Mouse (Mus musculus) kidney, adult 2 months (tissue): ENCODE data around the gene Ift88. TPM values are rescaled to one million over a fixed set of nuclear protein-coding genes. Genes with fewer than 3 reads are reported as not detected.
"Not testable (repeated sequence)": the region's sequence is repeated elsewhere in the genome, so short reads cannot be mapped to it uniquely, and the experiment has no call there.

Experiments
- DNase-seq: peaks from one replicate; pipeline ENCODE4 v3.0.0; 2021
- H3K27ac ChIP-seq: fragments of 200-500 bp; 2 replicates; pipeline ENCODE4 v1.5.1; 2012; ENCODE audit warnings: low read depth, low read length, control low read depth, inconsistent platforms; ENCODE audit not compliant: insufficient read depth
- H3K27me3 ChIP-seq: fragments of 200-500 bp; replicated peaks from 2 replicates; pipeline ENCODE4 v1.6.1; 2012; ENCODE audit warnings: mild to moderate bottlenecking, moderate library complexity, low read length, inconsistent platforms; ENCODE audit not compliant: control insufficient read depth, insufficient read depth
- H3K36me3 ChIP-seq: fragments of 200-500 bp; 2 replicates; pipeline ENCODE4 v1.6.1; 2012; ENCODE audit warnings: mild to moderate bottlenecking, moderate library complexity, low read length, inconsistent platforms; ENCODE audit not compliant: control insufficient read depth, insufficient read depth
- H3K4me1 ChIP-seq: fragments of 200-500 bp; 2 replicates; pipeline ENCODE4 v1.6.1; 2011; ENCODE audit warnings: low read length; ENCODE audit not compliant: control insufficient read depth, insufficient read depth
- H3K4me3 ChIP-seq: fragments of 200-500 bp; 2 replicates; pipeline ENCODE4 v1.5.1; 2011; ENCODE audit warnings: mild to moderate bottlenecking, low read depth, low read length, control low read depth; ENCODE audit not compliant: insufficient read depth
- CTCF ChIP-seq: fragments of 200-500 bp; conservative IDR thresholded peaks from 2 replicates; pipeline ENCODE4 v1.5.1; 2011; ENCODE audit warnings: low read depth, mild to moderate bottlenecking, control low read depth, low read length, moderate library complexity, mixed read lengths; ENCODE audit not compliant: insufficient read depth, insufficient read length
- POLR2A ChIP-seq: fragments of 200-500 bp; IDR thresholded peaks from one replicate; pipeline ENCODE4 v1.6.1; 2011; ENCODE audit warnings: low read depth, low read length, control low read depth
- WGBS: fragments of 180-500 bp; shearing (Covaris S2); methylation state at CpG from one replicate; pipeline ENCODE4 v1.1.7; 2018; 5-methylcytosine and 5-hydroxymethylcytosine counted together
- polyA plus RNA-seq: library from polyadenylated mRNA; depleted of rRNA; stranded (reverse); fragments of >200 nt; gene quantifications from 2 replicates; pipeline ENCODE4 v1.2.3, GENCODE M21; 2012

The Ift88 gene
- polyA plus RNA-seq, 1 experiment, result 6.7 TPM

GRCm38 (mm10) chr14:57430451-57430850 lies 6.6 kb downstream of the Ift88 start:
- peak; percentile 59 for DNase-seq
- Histone ChIP-seq H3K4me1 (peaks cover 19% of the 10 kb centered on the region), H3K27me3 (no peaks in the 10 kb centered on the region), H3K27ac (peak overlapping the region; percentile 65; the same call in 1 of the 2 replicates), H3K4me3 (no peak overlapping the region), H3K36me3 (no peaks in the 10 kb centered on the region)
- TF ChIP-seq CTCF (no peak), POLR2A (no peak)
- WGBS, result 52% methylated on average over 2 of the region's 2 CpGs

GRCm38 (mm10) chr14:57452516-57452915 lies 28.7 kb downstream of the Ift88 start:
- Histone ChIP-seq H3K4me1 (no peaks in the 10 kb centered on the region), H3K27me3 (no peaks in the 10 kb centered on the region), H3K4me3 (no peak overlapping the region), H3K27ac (no peak overlapping the region), H3K36me3 (peaks cover 6% of the 10 kb centered on the region)
- DNase-seq, result no peak
- TF ChIP-seq CTCF, result no peak
- TF ChIP-seq POLR2A, result no peak
- WGBS, result 76% methylated on average over 1 of the region's 1 CpGs

DNA sequence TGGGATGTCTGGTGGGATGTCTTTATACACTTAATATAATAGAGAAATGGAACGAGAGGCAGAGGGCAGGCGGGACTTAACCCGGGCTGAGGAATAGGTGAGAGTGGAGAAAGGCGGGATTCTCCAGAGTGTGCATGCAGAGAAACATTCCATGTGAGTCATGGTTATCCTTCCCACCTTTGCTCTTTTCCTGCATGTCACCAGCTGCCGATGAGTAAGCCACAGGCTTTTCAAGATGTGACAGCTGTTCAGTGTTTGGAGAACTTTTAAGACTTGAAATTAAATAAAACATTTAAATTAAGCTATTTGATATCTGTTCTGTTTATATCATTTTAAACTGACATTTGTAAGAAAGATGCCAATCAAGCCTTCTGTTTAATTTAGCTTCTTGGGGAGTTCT lies 36.0 kb downstream of the Ift88 start:
- 90% methylated on average over 5 of the region's 5 CpGs for WGBS
- no peak overlapping the region for H3K27ac ChIP-seq
- no peaks in the 10 kb centered on the region for H3K27me3 ChIP-seq
- H3K36me3 ChIP-seq, result no peaks in the 10 kb centered on the region
- TF ChIP-seq CTCF (no peak), POLR2A (no peak)
- no peak for DNase-seq
- no peak overlapping the region for H3K4me3 ChIP-seq
- peaks cover 3% of the 10 kb centered on the region; the same call in 1 of the 2 replicates for H3K4me1 ChIP-seq

- not testable (repeated sequence) for H3K27ac ChIP-seq, H3K4me1 ChIP-seq, H3K36me3 ChIP-seq, H3K4me3 ChIP-seq, DNase-seq, H3K27me3 ChIP-seq
- WGBS, result 91% methylated on average over 5 of the region's 5 CpGs
Observed at GRCm38 (mm10) chr14:57460326-57460725, 36.5 kb downstream of the Ift88 start.

- Histone ChIP-seq H3K27ac (no peak overlapping the region), H3K4me1 (peaks cover 3% of the 10 kb centered on the region; the same call in 1 of the 2 replicates), H3K27me3 (no peaks in the 10 kb centered on the region), H3K36me3 (no peaks in the 10 kb centered on the region; the same call in 1 of the 2 replicates), H3K4me3 (no peak overlapping the region)
- TF ChIP-seq POLR2A (no peak), CTCF (no peak)
- WGBS, result 63% methylated on average over 5 of the region's 5 CpGs
- DNase-seq, result no peak
Observed at GRCm38 (mm10) chr14:57462871-57463270, 39.0 kb downstream of the Ift88 start.

GRCm38 (mm10) chr14:57475057-57475456 lies 51.2 kb downstream of the Ift88 start:
- Histone ChIP-seq H3K27me3 (no peaks in the 10 kb centered on the region), H3K4me3 (no peak overlapping the region), H3K36me3 (no peaks in the 10 kb centered on the region), H3K27ac (no peak overlapping the region), H3K4me1 (no peaks in the 10 kb centered on the region)
- 90% methylated on average over 2 of the region's 2 CpGs for WGBS
- no peak for DNase-seq
- TF ChIP-seq CTCF (no peak), POLR2A (no peak)

DNA sequence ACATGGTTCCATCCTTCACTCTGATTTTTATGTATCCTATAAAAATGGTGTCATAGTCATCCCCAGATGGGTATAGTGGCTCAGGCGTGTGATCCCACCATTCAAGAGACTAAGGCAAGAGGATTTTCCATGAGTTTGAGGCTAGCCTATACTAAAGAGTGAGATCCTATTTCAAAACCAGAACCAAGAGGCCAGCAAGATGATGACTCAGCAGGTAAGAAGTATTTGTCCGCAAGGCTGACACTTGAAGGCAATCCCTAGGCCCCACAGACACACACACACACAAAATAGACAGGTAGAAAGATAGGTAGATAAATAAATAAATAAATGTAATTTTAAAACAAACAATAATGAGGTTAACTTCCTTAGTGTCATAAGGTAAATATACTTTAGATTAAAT lies 58.4 kb downstream of the Ift88 start:
- no peaks in the 10 kb centered on the region for H3K4me1 ChIP-seq
- DNase-seq, result no peak
- 92% methylated on average over 2 of the region's 2 CpGs for WGBS
- no peak overlapping the region for H3K27ac ChIP-seq
- TF ChIP-seq CTCF (no peak), POLR2A (no peak)
- no peaks in the 10 kb centered on the region for H3K27me3 ChIP-seq
- no peak overlapping the region for H3K4me3 ChIP-seq
- H3K36me3 ChIP-seq, result no peaks in the 10 kb centered on the region

- TF ChIP-seq CTCF (no peak), POLR2A (no peak)
- DNase-seq, result no peak
- Histone ChIP-seq H3K36me3 (no peaks in the 10 kb centered on the region), H3K27me3 (no peaks in the 10 kb centered on the region), H3K4me3 (no peak overlapping the region), H3K4me1 (no peaks in the 10 kb centered on the region), H3K27ac (no peak overlapping the region)
- WGBS, result 97% methylated on average over 6 of the region's 6 CpGs
Observed at GRCm38 (mm10) chr14:57484183-57484582, 60.3 kb downstream of the Ift88 start.
